Mouse (Mus musculus) kidney, embryonic 14.5 days (tissue): Measurements from ENCODE around the gene Trib3. TPM values are rescaled to one million over a fixed set of nuclear protein-coding genes. Genes with fewer than 3 reads are reported as not detected.

ENCODE experiments used
- ATAC-seq: fragments of 200-750 bp; cut with Nextera tagmentation; 2 replicates; pipeline ENCODE4 v1.8.0; 2017; ENCODE audit warnings: moderate number of reproducible peaks, mild to moderate bottlenecking, moderate TSS enrichment, moderate library complexity; ENCODE audit not compliant: low FRiP score, low TSS enrichment
- H3K27ac ChIP-seq: fragments of 300-500 bp; sonication (generic); 2 replicates; pipeline ENCODE4 v1.5.1; 2014; ENCODE audit warnings: low read depth, mild to moderate bottlenecking, low read length, moderate library complexity, mixed read lengths
- H3K27me3 ChIP-seq: fragments of 300-500 bp; sonication (generic); 2 replicates; pipeline ENCODE4 v1.6.1; 2014; ENCODE audit warnings: mild to moderate bottlenecking, low read length; ENCODE audit not compliant: control insufficient read depth, insufficient read depth
- H3K36me3 ChIP-seq: fragments of 300-500 bp; sonication (generic); 2 replicates; pipeline ENCODE4 v1.6.1; 2014; ENCODE audit warnings: low read length, mixed read lengths; ENCODE audit not compliant: control insufficient read depth, insufficient read depth
- H3K4me1 ChIP-seq: fragments of 300-500 bp; sonication (generic); 2 replicates; pipeline ENCODE4 v1.6.1; 2014; ENCODE audit warnings: low read length, mixed read lengths; ENCODE audit not compliant: control insufficient read depth, insufficient read depth
- H3K4me2 ChIP-seq: fragments of 300-500 bp; sonication (generic); replicated peaks from 2 replicates; pipeline ENCODE4 v1.6.1; 2014; ENCODE audit warnings: low read depth, mild to moderate bottlenecking, low read length
- H3K4me3 ChIP-seq: fragments of 300-500 bp; sonication (generic); 2 replicates; pipeline ENCODE4 v1.5.1; 2014; ENCODE audit warnings: mild to moderate bottlenecking, low read length
- H3K9ac ChIP-seq: fragments of 300-500 bp; sonication (generic); 2 replicates; pipeline ENCODE4 v1.6.1; 2014; ENCODE audit warnings: low read depth, mild to moderate bottlenecking, low read length, moderate library complexity
- H3K9me3 ChIP-seq: fragments of 300-500 bp; sonication (generic); 2 replicates; pipeline ENCODE4 v1.6.1; 2016; ENCODE audit warnings: low read length; ENCODE audit not compliant: control insufficient read depth
- WGBS: fragments of 180-500 bp; shearing (Covaris S2); extraction: QIAGEN DNeasy Blood & Tissue Kit; methylation state at CpG from one replicate; pipeline ENCODE4 v1.1.7; 2014; 5-methylcytosine and 5-hydroxymethylcytosine counted together
- polyA plus RNA-seq: library from polyadenylated mRNA; unstranded; fragments of >200 nt; fragmentation: Nextera tagmentation; extraction: Ambion mirVana; gene quantifications from 2 replicates; pipeline ENCODE4 v1.2.1, GENCODE M21; 2014

Gene Trib3
- polyA plus RNA-seq, 1 experiment from 2014 or later, result 0.57 TPM

DNA sequence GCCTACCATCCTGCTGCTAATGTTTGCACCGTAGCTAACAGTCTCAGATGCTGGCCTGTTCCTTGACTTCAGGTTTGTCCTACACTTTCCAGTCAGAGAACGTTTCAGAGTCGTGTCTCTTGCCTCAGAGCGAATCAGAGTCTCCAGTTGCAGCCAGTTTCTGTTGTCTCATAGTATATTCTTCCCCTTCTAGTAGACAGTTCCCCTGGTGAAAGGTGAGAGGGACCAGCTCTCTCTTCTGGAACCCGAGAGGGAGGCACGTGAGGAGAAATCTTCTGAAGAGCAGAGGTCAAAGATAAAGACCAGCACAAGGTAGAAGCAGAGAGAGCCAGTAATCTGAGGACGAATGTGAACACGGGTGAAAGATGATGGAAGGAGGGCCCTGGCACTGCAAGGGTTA is 55.8 kb downstream of the Trib3 start:
- Histone ChIP-seq H3K4me2 (no peak overlapping the region), H3K9me3 (no peaks in the 10 kb centered on the region), H3K4me1 (no peaks in the 10 kb centered on the region), H3K4me3 (no peak overlapping the region), H3K9ac (no peak overlapping the region), H3K27ac (no peak overlapping the region), H3K27me3 (no peaks in the 10 kb centered on the region), H3K36me3 (peaks cover 30% of the 10 kb centered on the region)
- ATAC-seq, result no peak
- 75% methylated on average over 8 of the region's 8 CpGs for WGBS

- whole genome bisulfite sequencing, result 97% methylated on average over 5 of the region's 5 CpGs
- no peaks in the 10 kb centered on the region for H3K4me1 ChIP-seq
Measured at GRCm38 (mm10) chr2:152287560-152287959, 56.3 kb downstream of the Trib3 start.

More at GRCm38 (mm10) chr2:152287560-152287959, 56.3 kb downstream of the Trib3 start:
- Histone ChIP-seq H3K4me3 (no peak overlapping the region), H3K9ac (no peak overlapping the region), H3K4me2 (no peak overlapping the region), H3K9me3 (no peaks in the 10 kb centered on the region), H3K27me3 (no peaks in the 10 kb centered on the region), H3K36me3 (peaks cover 33% of the 10 kb centered on the region), H3K27ac (no peak overlapping the region)
- no peak for ATAC-seq

Other genes starting within 250 kb of the Trib3 start
- gene Srxn1, start 238.5 kb downstream of the Trib3 start, polyA plus RNA-seq, result 4.7 and 9.5 TPM in 2 replicates
- 18.2 and 19.2 TPM in 2 replicates for gene Tcf15, start 200.5 kb downstream of the Trib3 start, polyA plus RNA-seq
- gene Csnk2a1, start 117.2 kb downstream of the Trib3 start, polyA plus RNA-seq, result 136 and 149 TPM in 2 replicates
- gene Tbc1d20, start 50.2 kb downstream of the Trib3 start, polyA plus RNA-seq, result 19.4 and 37.4 TPM in 2 replicates
- 59.1 and 87.1 TPM in 2 replicates for gene Rbck1, start 11.4 kb downstream of the Trib3 start, polyA plus RNA-seq
- 1.7 and 2.4 TPM in 2 replicates for gene Nrsn2, start 32.6 kb upstream of the Trib3 start, polyA plus RNA-seq
- 22.3 and 25.3 TPM in 2 replicates for gene Sox12, start 54.0 kb upstream of the Trib3 start, polyA plus RNA-seq
- gene Zcchc3, start 71.0 kb upstream of the Trib3 start, polyA plus RNA-seq, result 51.1 and 62.2 TPM in 2 replicates
- 0.37 TPM in 2 replicates for gene 6820408C15Rik, start 71.6 kb upstream of the Trib3 start, polyA plus RNA-seq
- not detected in 2 replicates for gene Defb23, start 120.6 kb upstream of the Trib3 start, polyA plus RNA-seq
- gene Defb20, start 133.0 kb upstream of the Trib3 start, polyA plus RNA-seq, result not detected in 2 replicates
- not detected in 2 replicates for gene Defb22, start 146.1 kb upstream of the Trib3 start, polyA plus RNA-seq
- gene Defb26, start 167.7 kb upstream of the Trib3 start, polyA plus RNA-seq, result not detected in 2 replicates
- gene Defb28, start 174.2 kb upstream of the Trib3 start, polyA plus RNA-seq, result 0.80 TPM in 1 of 2 replicates, not detected in the other
- 0.66 TPM in 1 of 2 replicates, not detected in the other for gene Defb29, start 196.1 kb upstream of the Trib3 start, polyA plus RNA-seq
- not detected in 2 replicates for gene Gm17416, start 225.3 kb upstream of the Trib3 start, polyA plus RNA-seq
- not detected in 2 replicates for gene Defb21, start 228.7 kb upstream of the Trib3 start, polyA plus RNA-seq
- not detected in 2 replicates for gene Defb19, start 236.3 kb upstream of the Trib3 start, polyA plus RNA-seq